Mouse (Mus musculus) intestine, embryonic 15.5 days (tissue): ENCODE measurements around the gene Fmnl1. TPM values are rescaled to one million over a fixed set of nuclear protein-coding genes. Genes with fewer than 3 reads are reported as not detected.
A peak's percentile ranks its signal among the peaks of the same experiment; 100 is the strongest.

Experiments
- ATAC-seq: fragments of 200-750 bp; cut with Nextera tagmentation; 2 replicates; pipeline ENCODE4 v1.8.0; 2017; ENCODE audit warnings: moderate TSS enrichment, moderate library complexity
- H3K27ac ChIP-seq: fragments of 300-500 bp; sonication (generic); 2 replicates; pipeline ENCODE4 v1.5.1; 2015; ENCODE audit warnings: mild to moderate bottlenecking, inconsistent platforms
- H3K27me3 ChIP-seq: fragments of 300-500 bp; sonication (generic); replicated peaks from 2 replicates; pipeline ENCODE4 v1.6.1; 2015; ENCODE audit warnings: inconsistent platforms
- H3K36me3 ChIP-seq: fragments of 300-500 bp; sonication (generic); 2 replicates; pipeline ENCODE4 v1.6.1; 2015; ENCODE audit warnings: inconsistent platforms
- H3K4me1 ChIP-seq: fragments of 300-500 bp; sonication (generic); replicated peaks from 2 replicates; pipeline ENCODE4 v1.6.1; 2015; ENCODE audit warnings: inconsistent platforms
- H3K4me2 ChIP-seq: fragments of 300-500 bp; sonication (generic); replicated peaks from 2 replicates; pipeline ENCODE4 v1.6.1; 2015; ENCODE audit warnings: mild to moderate bottlenecking, inconsistent platforms
- H3K4me3 ChIP-seq: fragments of 300-500 bp; sonication (generic); replicated peaks from 2 replicates; pipeline ENCODE4 v1.5.1; 2015; ENCODE audit warnings: inconsistent platforms
- H3K9ac ChIP-seq: fragments of 300-500 bp; sonication (generic); 2 replicates; pipeline ENCODE4 v1.6.1; 2015; ENCODE audit warnings: inconsistent platforms
- H3K9me3 ChIP-seq: fragments of 300-500 bp; sonication (generic); 2 replicates; pipeline ENCODE4 v1.6.1; 2016; ENCODE audit warnings: inconsistent platforms
- WGBS: fragments of 180-500 bp; shearing (Covaris S2); methylation state at CpG from one replicate; pipeline ENCODE4 v1.1.7; 2015; 5-methylcytosine and 5-hydroxymethylcytosine counted together
- polyA plus RNA-seq: library from polyadenylated mRNA; unstranded; fragments of >200 nt; fragmentation: Nextera tagmentation; extraction: Ambion mirVana; gene quantifications from 2 replicates; pipeline ENCODE4 v1.2.1, GENCODE M21; 2015

Gene Fmnl1
- polyA plus RNA-seq, 1 experiment from 2014 or later = 2.2 TPM

- 96% methylated on average over 1 of the region's 1 CpGs for WGBS
- H3K4me3 ChIP-seq = no peak overlapping the region
- H3K27ac ChIP-seq = no peak overlapping the region
- no peaks in the 10 kb centered on the region for H3K36me3 ChIP-seq
- H3K27me3 ChIP-seq = peaks cover 11% of the 10 kb centered on the region
- H3K4me1 ChIP-seq = 0 out of 2 replicates have a peak, but pooled peaks cover 4% of the 10 kb centered on the region
- ATAC-seq = no peak
- no peak overlapping the region for H3K9ac ChIP-seq
- H3K4me2 ChIP-seq = no peak overlapping the region
- no peaks in the 10 kb centered on the region for H3K9me3 ChIP-seq
Measured at GRCm38 (mm10) chr11:103176510-103176909, 5.6 kb downstream of the Fmnl1 start.

GRCm38 (mm10) chr11:103177216-103177615 lies 6.3 kb downstream of the Fmnl1 start:
- no peaks in the 10 kb centered on the region for H3K36me3 ChIP-seq
- WGBS = 84% methylated on average over 5 of the region's 5 CpGs
- ATAC-seq = no peak
- no peak overlapping the region for H3K27ac ChIP-seq
- H3K9me3 ChIP-seq = no peaks in the 10 kb centered on the region
- H3K9ac ChIP-seq = no peak overlapping the region
- H3K27me3 ChIP-seq = peaks cover 9% of the 10 kb centered on the region
- no peak overlapping the region for H3K4me2 ChIP-seq
- H3K4me1 ChIP-seq = peaks cover 7% of the 10 kb centered on the region; the same call in 1 of the 2 replicates
- no peak overlapping the region for H3K4me3 ChIP-seq

DNA sequence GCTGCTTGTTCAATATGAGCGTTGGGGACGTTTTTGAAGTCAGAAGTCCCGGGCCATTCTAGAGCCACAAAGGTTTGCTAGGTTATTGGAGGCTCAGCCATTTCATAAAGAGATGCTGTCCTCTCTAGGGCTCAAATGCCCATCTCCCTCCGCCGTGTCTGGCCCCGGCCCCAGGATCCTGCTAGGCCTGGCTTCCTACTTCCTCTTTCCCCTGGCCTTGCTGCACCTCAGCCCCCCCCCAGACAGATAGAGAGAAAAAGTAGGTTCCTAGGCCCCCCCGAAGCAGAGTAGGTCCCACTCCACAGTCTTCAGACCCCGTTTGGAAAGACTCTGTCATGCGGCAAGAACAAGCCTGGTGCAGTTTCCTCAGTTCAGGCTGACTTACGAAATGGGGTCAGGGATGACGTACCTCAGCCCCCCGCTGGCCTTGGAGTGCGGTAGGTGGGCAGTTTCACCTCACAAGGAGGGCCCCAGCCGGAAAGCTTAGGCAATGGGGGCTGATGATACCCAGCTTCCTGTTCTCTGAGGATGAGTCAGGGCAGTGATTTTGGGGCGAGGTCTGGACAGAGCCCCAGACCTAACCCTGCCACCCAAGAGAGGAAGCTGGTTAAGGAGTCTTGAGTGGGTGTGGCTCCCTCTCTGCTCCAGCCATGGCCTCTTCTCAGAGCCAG lies 7.0 kb downstream of the Fmnl1 start:
- Histone ChIP-seq H3K4me3 (no peak overlapping the region), H3K4me1 (peaks cover 7% of the 10 kb centered on the region; the same call in 1 of the 2 replicates), H3K4me2 (no peak overlapping the region), H3K27me3 (peaks cover 2% of the 10 kb centered on the region; the same call in 1 of the 2 replicates), H3K27ac (no peak overlapping the region), H3K36me3 (no peaks in the 10 kb centered on the region), H3K9me3 (no peaks in the 10 kb centered on the region), H3K9ac (no peak overlapping the region)
- WGBS = 76% methylated on average over 15 of the region's 15 CpGs
- no peak for ATAC-seq

- H3K9me3 ChIP-seq = no peaks in the 10 kb centered on the region
- H3K36me3 ChIP-seq = no peaks in the 10 kb centered on the region
- H3K4me3 ChIP-seq = no peak overlapping the region
- WGBS = 89% methylated on average over 8 of the region's 8 CpGs
- ATAC-seq = no peak
- H3K27me3 ChIP-seq = no peaks in the 10 kb centered on the region; the same call in 1 of the 2 replicates
- H3K27ac ChIP-seq = no peak overlapping the region
- H3K9ac ChIP-seq = no peak overlapping the region
- peaks cover 7% of the 10 kb centered on the region; the same call in 1 of the 2 replicates for H3K4me1 ChIP-seq
- H3K4me2 ChIP-seq = no peak overlapping the region
Measured at GRCm38 (mm10) chr11:103178748-103179147, 7.8 kb downstream of the Fmnl1 start.

DNA sequence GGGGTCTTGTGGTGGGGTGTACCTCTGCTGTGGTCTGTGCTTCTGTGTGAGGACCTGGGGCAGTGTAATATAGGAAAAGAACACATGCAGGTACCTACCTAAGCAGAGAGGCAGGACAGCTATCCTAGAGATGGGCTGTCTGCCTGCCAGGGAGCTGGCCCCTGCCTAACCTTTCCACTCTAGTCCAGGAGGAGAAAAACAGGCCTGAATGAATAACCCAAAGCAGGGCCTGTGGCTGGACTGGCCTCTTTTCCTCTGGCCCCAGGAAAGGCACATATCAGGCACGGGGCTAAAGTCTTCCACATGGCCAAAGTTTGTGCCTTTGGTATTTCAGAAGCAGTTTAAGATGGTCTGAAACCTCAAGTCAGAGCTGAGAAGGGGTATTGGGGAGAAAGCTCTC lies 9.5 kb downstream of the Fmnl1 start:
- H3K4me3 ChIP-seq = no peak overlapping the region
- H3K4me2 ChIP-seq = no peak overlapping the region
- H3K36me3 ChIP-seq = no peaks in the 10 kb centered on the region
- H3K9me3 ChIP-seq = no peaks in the 10 kb centered on the region
- WGBS = 72% methylated on average over 1 of the region's 1 CpGs
- H3K9ac ChIP-seq = no peak overlapping the region
- ATAC-seq = no peak
- no peaks in the 10 kb centered on the region for H3K27me3 ChIP-seq
- H3K27ac ChIP-seq = no peak overlapping the region
- peaks cover 3% of the 10 kb centered on the region; the same call in 1 of the 2 replicates for H3K4me1 ChIP-seq

GRCm38 (mm10) chr11:103181349-103181748 lies 10.4 kb downstream of the Fmnl1 start:
- ATAC-seq = no peak
- H3K4me2 ChIP-seq = no peak overlapping the region
- no peak overlapping the region for H3K4me3 ChIP-seq
- H3K4me1 ChIP-seq = peaks cover 3% of the 10 kb centered on the region; the same call in 1 of the 2 replicates
- H3K9ac ChIP-seq = no peak overlapping the region
- 69% methylated on average over 9 of the region's 9 CpGs for WGBS
- H3K36me3 ChIP-seq = no peaks in the 10 kb centered on the region
- H3K27ac ChIP-seq = no peak overlapping the region
- no peaks in the 10 kb centered on the region for H3K27me3 ChIP-seq
- H3K9me3 ChIP-seq = no peaks in the 10 kb centered on the region

GRCm38 (mm10) chr11:103181911-103182310 lies 11.0 kb downstream of the Fmnl1 start:
- Histone ChIP-seq H3K27ac (no peak overlapping the region), H3K9me3 (no peaks in the 10 kb centered on the region), H3K27me3 (no peaks in the 10 kb centered on the region), H3K4me2 (no peak overlapping the region), H3K4me1 (peaks cover 3% of the 10 kb centered on the region; the same call in 1 of the 2 replicates), H3K36me3 (no peaks in the 10 kb centered on the region), H3K9ac (no peak overlapping the region), H3K4me3 (no peak overlapping the region)
- WGBS = 59% methylated on average over 3 of the region's 3 CpGs
- ATAC-seq = peak; percentile 87

GRCm38 (mm10) chr11:103184891-103185290 lies 14.0 kb downstream of the Fmnl1 start:
- WGBS = 30% methylated on average over 2 of the region's 2 CpGs
- H3K9ac ChIP-seq = no peak overlapping the region
- no peaks in the 10 kb centered on the region for H3K36me3 ChIP-seq
- no peak for ATAC-seq
- H3K4me3 ChIP-seq = no peak overlapping the region
- H3K9me3 ChIP-seq = no peaks in the 10 kb centered on the region
- H3K4me2 ChIP-seq = no peak overlapping the region
- H3K4me1 ChIP-seq = peaks cover 3% of the 10 kb centered on the region; the same call in 1 of the 2 replicates
- H3K27ac ChIP-seq = no peak overlapping the region
- 0 out of 2 replicates have a peak, but pooled peaks cover under 1% of the 10 kb centered on the region for H3K27me3 ChIP-seq

DNA sequence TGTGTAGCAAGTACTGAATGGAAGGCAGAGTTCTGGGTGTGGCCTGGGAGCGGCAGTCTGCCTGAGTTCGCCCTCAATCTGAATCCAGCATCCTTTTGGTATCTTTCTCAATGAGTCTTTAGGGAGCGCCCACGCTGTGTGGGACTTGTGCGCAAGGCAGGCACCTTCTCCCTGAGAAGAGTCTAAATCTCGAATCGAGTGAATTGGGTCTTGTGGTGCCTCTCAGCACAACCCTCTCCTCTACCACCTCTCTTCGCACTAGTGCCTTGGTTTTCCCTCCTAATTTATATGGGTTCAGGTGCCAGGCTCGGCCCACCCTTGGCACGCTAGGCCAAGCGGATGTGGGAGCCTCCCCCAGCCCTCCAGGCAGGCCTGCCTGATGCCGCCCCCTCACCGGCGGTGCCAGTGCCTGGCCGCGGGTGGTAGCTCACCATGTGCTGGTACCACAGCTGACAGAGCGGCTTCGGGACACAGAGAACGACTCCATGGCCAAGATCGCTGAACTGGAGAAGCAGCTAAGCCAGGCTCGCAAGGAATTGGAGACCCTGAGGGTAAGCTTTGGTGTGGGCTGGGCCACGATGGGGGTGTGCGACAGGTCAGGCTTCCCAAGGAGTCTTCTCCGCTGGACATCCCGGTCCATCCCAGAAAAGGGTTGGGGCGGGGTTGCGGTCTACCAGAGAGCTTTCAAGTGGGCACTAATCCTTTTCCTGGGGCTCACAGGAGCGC lies 21.5 kb downstream of the Fmnl1 start:
- no peaks in the 10 kb centered on the region for H3K36me3 ChIP-seq
- no peak for ATAC-seq
- H3K4me3 ChIP-seq = peak overlapping the region; percentile 19; the same call in 1 of the 2 replicates
- H3K9ac ChIP-seq = no peak overlapping the region
- H3K27ac ChIP-seq = no peak overlapping the region
- peaks cover 60% of the 10 kb centered on the region for H3K27me3 ChIP-seq
- H3K4me1 ChIP-seq = 0 out of 2 replicates have a peak, but pooled peaks cover 3% of the 10 kb centered on the region
- peak overlapping the region; percentile 57 for H3K4me2 ChIP-seq
- 25% methylated on average over 28 of the region's 28 CpGs for WGBS
- H3K9me3 ChIP-seq = no peaks in the 10 kb centered on the region

GRCm38 (mm10) chr11:103192956-103193824 lies 22.3 kb downstream of the Fmnl1 start:
- peak; percentile 54; the same call in 1 of the 2 replicates for ATAC-seq
- H3K4me1 ChIP-seq = 0 out of 2 replicates have a peak, but pooled peaks cover 3% of the 10 kb centered on the region
- H3K27me3 ChIP-seq = peaks cover 67% of the 10 kb centered on the region
- 6% methylated on average over 44 of the region's 44 CpGs for WGBS
- no peak overlapping the region for H3K27ac ChIP-seq
- H3K9me3 ChIP-seq = no peaks in the 10 kb centered on the region
- H3K4me2 ChIP-seq = peak overlapping the region; percentile 57
- no peak overlapping the region for H3K9ac ChIP-seq
- H3K4me3 ChIP-seq = peak overlapping the region; percentile 19; the same call in 1 of the 2 replicates
- H3K36me3 ChIP-seq = no peaks in the 10 kb centered on the region

GRCm38 (mm10) chr11:103193825-103194168 lies 22.9 kb downstream of the Fmnl1 start:
- no peaks in the 10 kb centered on the region for H3K36me3 ChIP-seq
- H3K4me1 ChIP-seq = peaks cover 8% of the 10 kb centered on the region
- H3K27me3 ChIP-seq = peaks cover 73% of the 10 kb centered on the region
- ATAC-seq = no peak; the same call in 1 of the 2 replicates
- no peak overlapping the region for H3K4me3 ChIP-seq
- no peak overlapping the region for H3K27ac ChIP-seq
- no peaks in the 10 kb centered on the region for H3K9me3 ChIP-seq
- WGBS = 45% methylated on average over 9 of the region's 9 CpGs
- H3K4me2 ChIP-seq = no peak overlapping the region
- no peak overlapping the region for H3K9ac ChIP-seq

DNA sequence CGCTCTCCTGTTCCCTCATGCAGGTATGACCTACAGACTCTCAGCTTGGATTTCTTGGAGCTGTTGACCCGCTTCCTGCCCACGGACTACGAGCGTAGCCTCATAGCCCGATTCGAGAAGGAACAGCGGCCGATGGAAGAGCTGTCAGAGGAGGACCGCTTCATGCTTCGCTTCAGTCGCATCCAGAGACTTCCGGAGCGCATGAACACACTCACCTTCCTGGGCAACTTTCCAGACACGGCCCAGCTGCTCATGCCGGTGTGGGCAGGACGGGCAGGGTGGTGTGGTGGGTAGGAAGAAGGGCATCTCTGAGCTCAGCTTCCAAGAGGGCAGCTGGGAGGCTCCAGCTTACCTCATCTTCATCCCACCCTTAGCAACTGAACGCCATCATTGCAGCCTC lies 24.3 kb downstream of the Fmnl1 start:
- H3K4me3 ChIP-seq = no peak overlapping the region
- H3K27me3 ChIP-seq = peaks cover 82% of the 10 kb centered on the region
- H3K4me2 ChIP-seq = no peak overlapping the region
- H3K4me1 ChIP-seq = peaks cover 17% of the 10 kb centered on the region
- no peaks in the 10 kb centered on the region for H3K36me3 ChIP-seq
- ATAC-seq = no peak
- H3K27ac ChIP-seq = no peak overlapping the region
- no peak overlapping the region for H3K9ac ChIP-seq
- H3K9me3 ChIP-seq = no peaks in the 10 kb centered on the region
- 81% methylated on average over 18 of the region's 18 CpGs for WGBS
